Mouse (Mus musculus): Measurements from ENCODE around the gene Leng9.

DNA sequence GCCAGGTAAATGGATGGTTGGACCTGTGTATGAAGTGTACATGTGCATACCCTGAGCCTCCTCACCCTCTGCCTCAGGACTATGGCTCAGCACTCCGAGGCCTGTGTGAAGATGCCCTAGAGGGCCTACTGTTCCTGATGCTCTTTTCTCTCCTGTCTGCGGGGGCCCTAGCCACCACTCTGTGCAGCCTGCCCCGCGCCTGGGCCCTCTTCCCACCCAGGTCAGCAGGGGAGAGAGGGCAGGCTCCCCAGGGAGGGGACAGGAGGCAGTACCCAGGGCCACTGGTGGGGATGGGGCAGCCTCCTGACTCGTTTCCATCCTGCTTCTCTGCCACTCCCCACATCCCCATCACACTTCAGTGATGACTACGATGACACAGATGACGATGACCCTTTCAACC lies 17.2 kb downstream of the Leng9 start:
- TF ChIP-seq CTCF (IDR thresholded peaks at IDR 0.05; ENCODE audit: extremely low read depth, insufficient read length, insufficient replicate concordance, low read depth, low read length) (no peak), POLR2A (IDR thresholded peaks at IDR 0.05; ENCODE audit: low read depth, low read length) (no peak)
